Mouse (Mus musculus) layer of hippocampus, adult 2 months (tissue): ENCODE measurements around the gene Eef2k. TPM values are rescaled to one million over a fixed set of nuclear protein-coding genes. Genes with fewer than 3 reads are reported as not detected.
"Not testable (repeated sequence)": the region's sequence is repeated elsewhere in the genome, so short reads cannot be mapped to it uniquely, and the experiment has no call there.

Source experiments
- DNase-seq, 2 experiments: peaks; one replicate each; pipeline ENCODE4 v3.0.0; 2022; ENCODE audit warnings: low spot score in 2 of 2
- H3K27ac ChIP-seq: fragments of 200-600 bp; 2 replicates; pipeline ENCODE4 v1.8.1; 2022
- H3K4me3 ChIP-seq: fragments of 200-600 bp; 2 replicates; pipeline ENCODE4 v1.8.1; 2022; ENCODE audit warnings: mild to moderate bottlenecking
- CTCF ChIP-seq: fragments of 200-600 bp; conservative IDR thresholded peaks from 2 replicates; pipeline ENCODE4 v1.8.1; 2022; ENCODE audit warnings: antibody characterized with exemption, mild to moderate bottlenecking, moderate library complexity
- total RNA-seq, 2 experiments: library from RNA; stranded (reverse); gene quantifications; 2 replicates each; pipeline ENCODE4 v1.2.3; 2021

Gene Eef2k
- total RNA-seq, 2 experiments from 2014 or later: 32.5 to 32.8 TPM

GRCm38 (mm10) chr7:120936522-120936921, 93.9 kb downstream of the Eef2k start:
- Histone ChIP-seq H3K4me3 (no peak overlapping the region), H3K27ac (no peak overlapping the region)
- DNase-seq: no peak
- no peak for TF ChIP-seq CTCF

GRCm38 (mm10) chr7:120938206-120938605, 95.6 kb downstream of the Eef2k start:
- no peak for DNase-seq
- Histone ChIP-seq H3K27ac (no peak overlapping the region), H3K4me3 (no peak overlapping the region)
- TF ChIP-seq CTCF: no peak

GRCm38 (mm10) chr7:120940343-120940742, 97.7 kb downstream of the Eef2k start:
- H3K27ac ChIP-seq: peak overlapping the region; percentile 76
- H3K4me3 ChIP-seq: peak overlapping the region; percentile 30
- DNase-seq: peak in 1 of 2 experiments; percentile 32
- no peak for TF ChIP-seq CTCF

GRCm38 (mm10) chr7:120941214-120941613, 98.6 kb downstream of the Eef2k start:
- TF ChIP-seq CTCF: no peak
- Histone ChIP-seq H3K27ac (peak overlapping the region; percentile 76), H3K4me3 (peak overlapping the region; percentile 30)
- DNase-seq: no peak

GRCm38 (mm10) chr7:120942506-120942905, 99.9 kb downstream of the Eef2k start:
- DNase-seq: no peak
- H3K27ac ChIP-seq: no peak overlapping the region
- H3K4me3 ChIP-seq: no peak overlapping the region
- no peak for TF ChIP-seq CTCF

- no peak for TF ChIP-seq CTCF
- Histone ChIP-seq H3K27ac (no peak overlapping the region), H3K4me3 (no peak overlapping the region)
- DNase-seq: no peak
Observed at GRCm38 (mm10) chr7:120943936-120944509, 101.4 kb downstream of the Eef2k start.

- H3K4me3 ChIP-seq, H3K27ac ChIP-seq, DNase-seq: not testable (repeated sequence)
Observed at GRCm38 (mm10) chr7:120953591-120953990, 111.0 kb downstream of the Eef2k start.

Other genes starting within 250 kb of the Eef2k start
- 100 to 1,000 TPM; 233 to 241 TPM for gene Uqcrc2, start 207.7 kb upstream of the Eef2k start, total RNA-seq
- gene Pdzd9, start 172.5 kb upstream of the Eef2k start, total RNA-seq: not detected
- gene Mosmo, start 165.2 kb upstream of the Eef2k start, total RNA-seq: 10 to 100 TPM; 93.5 to 99.0 TPM
- gene Vwa3a, start 103.5 kb upstream of the Eef2k start, total RNA-seq: 10 to 100 TPM; 16.1 to 20.3 TPM
- gene Gm5737, start 30.5 kb upstream of the Eef2k start, total RNA-seq: under 1 TPM in 1 of 2 experiments, not detected in 1; 0.37 TPM
- gene Polr3e, start 74.9 kb downstream of the Eef2k start, total RNA-seq: 10 to 100 TPM; 26.3 to 27.0 TPM
- 1 to 10 TPM; 3.6 to 4.4 TPM for gene Cdr2, start 139.5 kb downstream of the Eef2k start, total RNA-seq
- 1 to 10 TPM; 1.2 to 1.8 TPM for gene Mfsd13b, start 139.7 kb downstream of the Eef2k start, total RNA-seq
- 10 to 100 TPM; 77.3 to 82.7 TPM for gene Mettl9, start 191.6 kb downstream of the Eef2k start, total RNA-seq
- under 1 TPM; 0.22 to 0.54 TPM for gene Igsf6, start 231.7 kb downstream of the Eef2k start, total RNA-seq
- gene Otoa, start 238.8 kb downstream of the Eef2k start, total RNA-seq: under 1 TPM; 0.54 TPM